Mouse (Mus musculus) forebrain, postnatal 0 days (tissue): ENCODE measurements at regions not wholly inside any gene's neighbourhood (a gene's known extent, or its start where the extent isn't known, plus 50 kb on each side); places are given as distances from the start of the nearest gene placed in this dataset.

Experiments
- ATAC-seq: fragments of 200-750 bp; cut with Nextera tagmentation; 2 replicates; pipeline ENCODE4 v1.8.0; 2017; ENCODE audit warnings: mild to moderate bottlenecking, moderate library complexity
- DNase-seq: peaks from one replicate; pipeline ENCODE4 v3.0.0-alpha.2; 2015
- H3K27ac ChIP-seq: fragments of 300-500 bp; sonication (generic); 2 replicates; pipeline ENCODE4 v1.5.1; 2014; ENCODE audit warnings: low read depth, mild to moderate bottlenecking, antibody characterized with exemption, low read length, moderate library complexity, mixed read lengths
- H3K27me3 ChIP-seq: fragments of 300-500 bp; sonication (generic); 2 replicates; pipeline ENCODE4 v1.6.1; 2014; ENCODE audit warnings: mild to moderate bottlenecking, low read length, mixed read lengths; ENCODE audit not compliant: insufficient read depth
- H3K36me3 ChIP-seq: fragments of 300-500 bp; sonication (generic); 2 replicates; pipeline ENCODE4 v1.6.1; 2014; ENCODE audit warnings: mild to moderate bottlenecking, moderate library complexity; ENCODE audit not compliant: insufficient read depth
- H3K4me1 ChIP-seq: fragments of 300-500 bp; sonication (generic); 2 replicates; pipeline ENCODE4 v1.6.1; 2014; ENCODE audit warnings: antibody characterized with exemption; ENCODE audit not compliant: insufficient read depth
- H3K4me2 ChIP-seq: fragments of 300-500 bp; sonication (generic); 2 replicates; pipeline ENCODE4 v1.6.1; 2014; ENCODE audit warnings: low read depth, mild to moderate bottlenecking, moderate library complexity
- H3K4me3 ChIP-seq: fragments of 300-500 bp; sonication (generic); 2 replicates; pipeline ENCODE4 v1.5.1; 2014; ENCODE audit warnings: low read depth, low read length, mixed read lengths
- H3K9ac ChIP-seq: fragments of 300-500 bp; sonication (generic); 2 replicates; pipeline ENCODE4 v1.6.1; 2014; ENCODE audit warnings: mild to moderate bottlenecking
- H3K9me3 ChIP-seq: fragments of 300-500 bp; sonication (generic); 2 replicates; pipeline ENCODE4 v1.6.1; 2016; ENCODE audit warnings: low read length
- CTCF ChIP-seq: sonication (generic); IDR thresholded peaks from 2 replicates; pipeline ENCODE4 v1.5.1; 2016; ENCODE audit warnings: antibody characterized with exemption, control low read depth, low read depth
- WGBS: fragments of 180-500 bp; shearing (Covaris S2); extraction: QIAGEN DNeasy Blood & Tissue Kit; methylation state at CpG from one replicate; pipeline ENCODE4 v1.1.7; 2014; 5-methylcytosine and 5-hydroxymethylcytosine counted together

DNA sequence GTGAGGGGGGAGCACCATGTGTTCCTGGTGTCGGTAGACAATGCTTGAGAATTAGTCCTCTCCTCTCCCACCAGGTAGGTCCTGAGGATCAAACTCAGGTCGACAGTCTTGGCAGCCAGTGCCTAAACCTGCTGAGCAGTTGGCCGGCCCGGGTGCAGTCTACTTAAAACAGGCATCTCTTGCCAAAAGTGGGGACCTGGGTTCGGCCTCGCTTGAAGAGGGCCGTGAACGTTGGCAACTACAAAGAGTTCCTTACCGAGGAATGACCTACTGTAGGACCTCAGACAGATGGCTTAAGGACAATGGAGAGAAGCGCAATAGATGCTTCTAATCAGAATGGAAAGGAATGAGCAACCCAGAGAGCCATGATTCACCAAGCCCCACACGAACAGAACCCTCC lies 287.5 kb upstream of the Gm11146 start:
- Histone ChIP-seq H3K4me2 (no peak overlapping the region), H3K4me3 (no peak overlapping the region), H3K9me3 (no peaks in the 10 kb centered on the region), H3K9ac (no peak overlapping the region), H3K27me3 (no peaks in the 10 kb centered on the region), H3K27ac (no peak overlapping the region), H3K4me1 (peaks cover 5% of the 10 kb centered on the region; the same call in 1 of the 2 replicates), H3K36me3 (no peaks in the 10 kb centered on the region)
- 81% methylated on average over 11 of the region's 11 CpGs for WGBS
- no peak for DNase-seq
- ATAC-seq = no peak
- no peak for TF ChIP-seq CTCF

DNA sequence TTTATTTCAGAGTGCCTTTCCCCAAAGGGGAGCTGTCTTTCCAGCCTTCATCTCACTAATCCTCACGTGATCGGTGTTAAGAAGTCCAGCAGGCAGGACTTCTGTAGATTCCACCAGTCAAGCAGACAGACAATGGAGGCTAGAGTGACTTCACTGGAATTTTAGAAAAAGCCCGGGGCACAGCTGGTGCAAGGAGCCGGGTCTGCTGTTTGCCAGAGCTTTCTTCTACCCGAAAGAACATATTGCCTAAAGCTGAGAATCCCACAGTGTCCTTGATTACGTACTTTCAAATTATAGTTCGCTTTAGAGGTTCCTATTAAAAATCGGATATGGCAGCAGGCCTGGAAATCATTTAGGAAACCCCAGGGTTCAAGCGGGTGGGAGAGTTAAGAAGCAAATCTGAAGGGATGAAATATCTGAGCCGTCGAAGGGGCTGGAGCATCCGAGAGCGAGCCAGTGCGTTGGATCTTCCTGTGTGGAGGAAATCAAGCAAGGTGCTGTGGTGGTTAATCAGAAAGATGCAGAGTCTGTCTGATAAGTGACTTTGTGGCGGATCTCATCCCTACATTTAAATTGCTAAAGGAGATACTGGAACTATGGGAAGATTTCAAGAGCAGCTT lies 283.3 kb upstream of the Gm11146 start:
- 29% methylated on average over 15 of the region's 15 CpGs for WGBS
- no peak overlapping the region for H3K9ac ChIP-seq

DNA sequence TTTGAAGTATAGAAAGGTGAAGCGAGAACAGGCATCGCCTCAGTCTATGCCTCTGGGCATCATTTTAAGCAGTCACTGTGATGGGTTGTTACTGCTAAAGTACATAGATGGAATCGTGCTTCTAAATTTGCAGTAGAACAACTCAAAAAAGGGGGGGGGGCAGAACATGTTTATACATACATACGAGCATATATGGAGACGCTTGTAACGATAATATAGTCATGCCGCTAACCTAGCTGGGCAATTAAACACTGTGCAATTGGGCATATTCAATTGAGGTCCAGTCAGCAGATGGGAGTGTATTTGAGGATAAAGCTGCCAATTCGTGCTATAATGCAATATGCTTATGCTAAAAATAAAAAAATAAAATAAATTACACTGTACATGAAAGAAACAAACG lies 282.6 kb upstream of the Gm11146 start:
- no peaks in the 10 kb centered on the region for H3K9me3 ChIP-seq
- H3K4me2 ChIP-seq = no peak overlapping the region
- TF ChIP-seq CTCF = no peak
- H3K27me3 ChIP-seq = no peaks in the 10 kb centered on the region
- WGBS = 65% methylated on average over 9 of the region's 9 CpGs
- H3K36me3 ChIP-seq = no peaks in the 10 kb centered on the region
- ATAC-seq (no peak), DNase-seq (peak; percentile 7)
- no peak overlapping the region for H3K27ac ChIP-seq
- no peak overlapping the region for H3K9ac ChIP-seq
- no peak overlapping the region for H3K4me3 ChIP-seq
- no peaks in the 10 kb centered on the region for H3K4me1 ChIP-seq

More for the DNA sequence above, 283.3 kb upstream of the Gm11146 start:
- DNase-seq (peak; percentile 61), ATAC-seq (peak; percentile 68)
- Histone ChIP-seq H3K27me3 (no peaks in the 10 kb centered on the region), H3K36me3 (no peaks in the 10 kb centered on the region), H3K4me1 (no peaks in the 10 kb centered on the region), H3K4me2 (peak overlapping the region; percentile 21), H3K9me3 (no peaks in the 10 kb centered on the region), H3K27ac (peak overlapping the region; percentile 16; the same call in 1 of the 2 replicates), H3K4me3 (peak overlapping the region; percentile 9; the same call in 1 of the 2 replicates)
- no peak for TF ChIP-seq CTCF

DNA sequence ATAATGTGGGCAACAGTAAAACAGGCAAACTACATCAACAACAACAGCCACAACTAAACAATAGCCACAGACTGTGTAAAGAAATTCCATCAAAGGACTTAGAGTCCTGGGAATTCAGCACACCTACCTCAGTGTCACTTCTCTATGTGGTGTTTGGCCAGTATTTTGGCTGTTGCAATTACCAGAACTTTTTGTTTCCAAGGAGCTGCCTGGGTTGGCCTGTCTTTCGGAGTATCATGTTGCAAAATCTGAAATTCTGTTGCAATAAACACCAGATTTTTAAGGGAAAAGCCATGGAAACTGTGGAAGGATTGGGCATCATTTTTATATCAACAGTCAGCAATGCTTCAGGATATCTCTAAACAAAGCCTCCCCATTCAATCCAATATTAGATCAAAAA lies 275.1 kb upstream of the Gm11146 start:
- no peak overlapping the region for H3K4me3 ChIP-seq

DNA sequence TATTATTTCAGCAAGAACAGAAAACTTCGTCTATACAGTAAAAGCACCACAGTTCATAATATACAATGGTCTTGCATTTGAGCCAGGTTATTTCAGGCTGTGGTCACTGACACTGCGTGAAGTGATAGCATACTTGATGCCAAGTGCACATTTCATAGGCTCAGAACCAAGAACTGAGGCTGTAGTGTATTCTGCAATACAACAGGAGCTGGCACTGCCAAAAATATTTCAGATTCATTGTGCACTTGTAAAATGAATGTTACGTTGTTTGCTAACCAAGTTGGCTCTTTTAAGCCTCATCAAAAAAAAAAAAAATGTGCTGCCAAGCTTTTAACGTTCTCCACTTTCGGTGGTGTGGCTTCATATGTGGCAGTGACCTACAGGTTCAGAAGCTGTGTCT lies 261.4 kb upstream of the Gm11146 start:
- no peak overlapping the region for H3K9ac ChIP-seq
- WGBS = 38% methylated on average over 5 of the region's 5 CpGs
- H3K27ac ChIP-seq = no peak overlapping the region
- H3K27me3 ChIP-seq = no peaks in the 10 kb centered on the region
- no peak for DNase-seq
- no peaks in the 10 kb centered on the region for H3K9me3 ChIP-seq
- no peaks in the 10 kb centered on the region for H3K4me1 ChIP-seq
- TF ChIP-seq CTCF = no peak
- no peak for ATAC-seq
- H3K4me3 ChIP-seq = no peak overlapping the region
- no peak overlapping the region for H3K4me2 ChIP-seq
- H3K36me3 ChIP-seq = no peaks in the 10 kb centered on the region

More for the DNA sequence above, 275.1 kb upstream of the Gm11146 start:
- TF ChIP-seq CTCF = no peak
- no peaks in the 10 kb centered on the region for H3K36me3 ChIP-seq
- H3K9ac ChIP-seq = no peak overlapping the region
- WGBS = 71% methylated on average over 1 of the region's 1 CpGs
- no peaks in the 10 kb centered on the region for H3K4me1 ChIP-seq
- H3K27ac ChIP-seq = no peak overlapping the region
- no peak overlapping the region for H3K4me2 ChIP-seq
- DNase-seq (no peak), ATAC-seq (no peak)
- H3K9me3 ChIP-seq = no peaks in the 10 kb centered on the region
- no peaks in the 10 kb centered on the region for H3K27me3 ChIP-seq

DNA sequence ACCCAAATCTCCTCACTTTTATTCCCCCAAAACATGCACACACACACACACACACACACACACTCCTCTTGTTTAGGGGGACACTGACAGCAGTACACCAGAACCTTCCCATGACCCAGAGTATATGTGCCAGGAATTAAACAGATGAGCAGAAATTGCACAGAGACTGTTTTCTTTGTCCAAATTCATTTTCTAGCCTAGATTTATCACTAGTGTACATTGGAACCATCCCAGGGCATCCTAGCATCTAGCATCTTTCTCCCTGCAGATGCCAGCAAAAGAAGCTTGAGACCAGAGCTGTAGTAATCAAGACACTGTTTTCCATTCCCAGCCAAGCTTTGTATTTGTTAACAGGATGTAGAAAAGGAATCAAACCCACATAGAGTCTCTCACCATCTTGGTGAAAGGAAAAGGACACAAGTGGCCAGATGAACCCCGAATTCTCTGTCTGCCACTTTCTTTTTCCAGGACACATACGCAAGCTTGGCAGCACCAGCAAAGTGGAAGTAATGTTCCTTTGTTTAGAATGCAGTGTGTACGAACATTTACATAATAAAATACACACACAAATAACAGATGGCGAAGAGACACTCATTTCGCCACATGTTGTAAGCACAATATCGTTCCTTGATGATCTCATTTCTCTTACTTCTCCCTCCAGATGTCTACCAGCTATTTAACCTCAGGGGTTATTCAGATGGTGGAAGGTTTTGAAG lies 250.3 kb upstream of the Gm11146 start:
- Histone ChIP-seq H3K27ac (peak overlapping the region; percentile 69), H3K4me3 (no peak overlapping the region), H3K4me2 (peak overlapping the region; percentile 33), H3K27me3 (no peaks in the 10 kb centered on the region), H3K9me3 (no peaks in the 10 kb centered on the region), H3K4me1 (0 out of 2 replicates have a peak, but pooled peaks cover 4% of the 10 kb centered on the region), H3K36me3 (no peaks in the 10 kb centered on the region), H3K9ac (no peak overlapping the region; the same call in 1 of the 2 replicates)
- ATAC-seq = peak; percentile 88
- WGBS = 17% methylated on average over 6 of the region's 6 CpGs
- no peak for TF ChIP-seq CTCF
- peak; percentile 86 for DNase-seq
